Mouse (Mus musculus): Measurements from ENCODE around the gene Ddx25. TPM values are rescaled to one million over a fixed set of nuclear protein-coding genes. Genes with fewer than 3 reads are reported as not detected.

Ddx25 gene
- total and polyA plus RNA-seq, 2 experiments = 0.01 TPM; not detected in 1

GRCm38 (mm10) chr9:35516711-35517110, 41.6 kb downstream of the Ddx25 start:
- Histone ChIP-seq H3K9ac (ENCODE audit: low read depth, low read length) (no peak overlapping the region), H3K36me3 (ENCODE audit: control insufficient read depth, insufficient read depth, low read length) (no peaks in the 10 kb centered on the region), H3K27ac (replicated peaks; ENCODE audit: insufficient read depth, low read depth, low read length) (no peak overlapping the region), H3K4me3 (ENCODE audit: insufficient read depth, low read depth, low read length) (no peak overlapping the region), H3K79me2 (ENCODE audit: control insufficient read depth, insufficient read depth, low read length) (no peaks in the 10 kb centered on the region), H3K4me1 (ENCODE audit: control insufficient read depth, insufficient read depth, low read length) (no peaks in the 10 kb centered on the region), H3K27me3 (ENCODE audit: control insufficient read depth, insufficient read depth, low read length) (no peaks in the 10 kb centered on the region)
- no peak for DNase-seq (ENCODE audit: extremely low read depth, low read depth, low spot score)
- TF ChIP-seq CTCF (IDR thresholded peaks at IDR 0.05; ENCODE audit: low read depth, low read length) (no peak), POLR2A (IDR thresholded peaks at IDR 0.05; ENCODE audit: extremely low read depth, insufficient read depth, low read length) (no peak)
- 85% methylated on average over 16 of the region's 16 CpGs for WGBS

GRCm38 (mm10) chr9:35516182-35516581, 42.1 kb downstream of the Ddx25 start:
- TF ChIP-seq CTCF (IDR thresholded peaks at IDR 0.05; ENCODE audit: low read depth, low read length) (no peak), POLR2A (IDR thresholded peaks at IDR 0.05; ENCODE audit: extremely low read depth, insufficient read depth, low read length) (no peak)

GRCm38 (mm10) chr9:35513900-35514299, 44.4 kb downstream of the Ddx25 start:
- no peak overlapping the region for H3K9ac ChIP-seq (ENCODE audit: low read depth, low read length)
- H3K79me2 ChIP-seq (ENCODE audit: control insufficient read depth, insufficient read depth, low read length) = no peaks in the 10 kb centered on the region
- WGBS = 70% methylated on average over 4 of the region's 4 CpGs
- H3K36me3 ChIP-seq (ENCODE audit: control insufficient read depth, insufficient read depth, low read length) = no peaks in the 10 kb centered on the region
- no peaks in the 10 kb centered on the region for H3K4me1 ChIP-seq (ENCODE audit: control insufficient read depth, insufficient read depth, low read length)
- TF ChIP-seq POLR2A (IDR thresholded peaks at IDR 0.05; ENCODE audit: extremely low read depth, insufficient read depth, low read length) = no peak
- TF ChIP-seq CTCF (IDR thresholded peaks at IDR 0.05; ENCODE audit: low read depth, low read length) = no peak
- no peak for DNase-seq (ENCODE audit: extremely low read depth, low read depth, low spot score)
- no peak overlapping the region for H3K27ac ChIP-seq (replicated peaks; ENCODE audit: insufficient read depth, low read depth, low read length)
- no peak overlapping the region for H3K4me3 ChIP-seq (ENCODE audit: insufficient read depth, low read depth, low read length)
- H3K27me3 ChIP-seq (ENCODE audit: control insufficient read depth, insufficient read depth, low read length) = no peaks in the 10 kb centered on the region

More at GRCm38 (mm10) chr9:35516182-35516581, 42.1 kb downstream of the Ddx25 start:
- Histone ChIP-seq H3K79me2 (ENCODE audit: control insufficient read depth, insufficient read depth, low read length) (no peaks in the 10 kb centered on the region), H3K4me3 (ENCODE audit: insufficient read depth, low read depth, low read length) (no peak overlapping the region), H3K4me1 (ENCODE audit: control insufficient read depth, insufficient read depth, low read length) (no peaks in the 10 kb centered on the region), H3K36me3 (ENCODE audit: control insufficient read depth, insufficient read depth, low read length) (no peaks in the 10 kb centered on the region), H3K9ac (ENCODE audit: low read depth, low read length) (no peak overlapping the region), H3K27ac (replicated peaks; ENCODE audit: insufficient read depth, low read depth, low read length) (no peak overlapping the region), H3K27me3 (ENCODE audit: control insufficient read depth, insufficient read depth, low read length) (no peaks in the 10 kb centered on the region)
- WGBS = 74% methylated on average over 5 of the region's 5 CpGs
- DNase-seq (ENCODE audit: extremely low read depth, low read depth, low spot score) = no peak

GRCm38 (mm10) chr9:35508234-35508633, 50.1 kb downstream of the Ddx25 start:
- H3K9ac ChIP-seq (ENCODE audit: low read depth, low read length) = no peak overlapping the region
- H3K27me3 ChIP-seq (ENCODE audit: control insufficient read depth, insufficient read depth, low read length) = no peaks in the 10 kb centered on the region
- H3K4me3 ChIP-seq (ENCODE audit: insufficient read depth, low read depth, low read length) = no peak overlapping the region
- H3K79me2 ChIP-seq (ENCODE audit: control insufficient read depth, insufficient read depth, low read length) = no peaks in the 10 kb centered on the region
- WGBS = 71% methylated on average over 8 of the region's 8 CpGs
- H3K27ac ChIP-seq (replicated peaks; ENCODE audit: insufficient read depth, low read depth, low read length) = no peak overlapping the region
- no peak for TF ChIP-seq CTCF (IDR thresholded peaks at IDR 0.05; ENCODE audit: low read depth, low read length)
- TF ChIP-seq POLR2A (IDR thresholded peaks at IDR 0.05; ENCODE audit: extremely low read depth, insufficient read depth, low read length) = no peak
- DNase-seq (ENCODE audit: extremely low read depth, low read depth, low spot score) = no peak
- H3K36me3 ChIP-seq (ENCODE audit: control insufficient read depth, insufficient read depth, low read length) = no peaks in the 10 kb centered on the region
- no peaks in the 10 kb centered on the region for H3K4me1 ChIP-seq (ENCODE audit: control insufficient read depth, insufficient read depth, low read length)

GRCm38 (mm10) chr9:35502361-35503000, 55.8 kb downstream of the Ddx25 start:
- no peak overlapping the region for H3K27ac ChIP-seq (replicated peaks; ENCODE audit: insufficient read depth, low read depth, low read length)
- TF ChIP-seq POLR2A (IDR thresholded peaks at IDR 0.05; ENCODE audit: extremely low read depth, insufficient read depth, low read length) (no peak), CTCF (IDR thresholded peaks at IDR 0.05; ENCODE audit: low read depth, low read length) (no peak)
- no peaks in the 10 kb centered on the region for H3K27me3 ChIP-seq (ENCODE audit: control insufficient read depth, insufficient read depth, low read length)
- H3K9ac ChIP-seq (ENCODE audit: low read depth, low read length) = no peak overlapping the region
- no peaks in the 10 kb centered on the region for H3K36me3 ChIP-seq (ENCODE audit: control insufficient read depth, insufficient read depth, low read length)
- no peak overlapping the region for H3K4me3 ChIP-seq (ENCODE audit: insufficient read depth, low read depth, low read length)
- no peaks in the 10 kb centered on the region for H3K4me1 ChIP-seq (ENCODE audit: control insufficient read depth, insufficient read depth, low read length)
- no peak for DNase-seq (ENCODE audit: extremely low read depth, low read depth, low spot score)
- WGBS = 90% methylated on average over 10 of the region's 10 CpGs
- H3K79me2 ChIP-seq (ENCODE audit: control insufficient read depth, insufficient read depth, low read length) = no peaks in the 10 kb centered on the region

- WGBS = 90% methylated on average over 6 of the region's 6 CpGs
- no peak for TF ChIP-seq POLR2A (IDR thresholded peaks at IDR 0.05; ENCODE audit: extremely low read depth, insufficient read depth, low read length)
- no peak for TF ChIP-seq CTCF (IDR thresholded peaks at IDR 0.05; ENCODE audit: low read depth, low read length)
- no peak for DNase-seq (ENCODE audit: extremely low read depth, low read depth, low spot score)
- Histone ChIP-seq H3K36me3 (ENCODE audit: control insufficient read depth, insufficient read depth, low read length) (no peaks in the 10 kb centered on the region), H3K4me3 (ENCODE audit: insufficient read depth, low read depth, low read length) (no peak overlapping the region), H3K27ac (replicated peaks; ENCODE audit: insufficient read depth, low read depth, low read length) (no peak overlapping the region), H3K79me2 (ENCODE audit: control insufficient read depth, insufficient read depth, low read length) (no peaks in the 10 kb centered on the region), H3K4me1 (ENCODE audit: control insufficient read depth, insufficient read depth, low read length) (no peaks in the 10 kb centered on the region), H3K9ac (ENCODE audit: low read depth, low read length) (no peak overlapping the region), H3K27me3 (ENCODE audit: control insufficient read depth, insufficient read depth, low read length) (no peaks in the 10 kb centered on the region)
These were observed 58.4 kb downstream of the Ddx25 start for GRCm38 (mm10) chr9:35499946-35500345.

All from liver, adult 2 months (tissue).